Mouse (Mus musculus): Measurements from ENCODE around the gene Cadps2.

Cadps2 gene

DNA sequence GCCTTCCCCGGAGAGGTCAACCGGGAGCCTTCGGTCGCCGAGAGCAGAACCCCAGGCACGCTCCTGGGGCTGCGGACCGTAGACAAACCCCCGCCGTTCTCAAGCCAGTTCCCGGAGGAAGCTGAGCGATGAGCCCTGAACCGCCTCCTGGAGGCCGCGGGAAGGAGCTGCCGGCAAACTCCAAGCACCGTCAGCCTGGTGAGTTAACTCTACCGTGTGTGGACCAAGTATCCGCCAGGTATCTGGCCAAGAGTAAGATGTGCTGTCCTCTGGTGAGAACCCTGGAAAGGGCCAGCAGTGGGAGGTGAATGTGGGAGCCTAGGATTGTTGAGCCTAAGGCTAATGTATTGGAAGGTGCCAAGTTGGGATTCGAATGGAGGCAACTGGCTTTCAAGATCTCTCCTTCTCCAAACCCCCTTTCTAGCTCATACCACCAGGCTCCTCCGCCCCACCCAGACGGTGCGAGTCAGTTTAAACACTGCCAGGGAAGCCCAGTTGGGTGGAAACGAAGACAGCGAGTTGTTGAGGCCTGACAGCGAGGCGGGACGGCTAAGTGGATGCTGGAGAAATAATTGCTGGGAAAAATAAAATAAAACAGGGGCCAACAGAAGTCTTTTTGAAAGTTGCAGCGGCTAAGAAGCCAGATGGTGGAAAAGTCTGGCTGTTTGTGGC lies 589.5 kb downstream of the Cadps2 start:
- no peak for DNase-seq

DNA sequence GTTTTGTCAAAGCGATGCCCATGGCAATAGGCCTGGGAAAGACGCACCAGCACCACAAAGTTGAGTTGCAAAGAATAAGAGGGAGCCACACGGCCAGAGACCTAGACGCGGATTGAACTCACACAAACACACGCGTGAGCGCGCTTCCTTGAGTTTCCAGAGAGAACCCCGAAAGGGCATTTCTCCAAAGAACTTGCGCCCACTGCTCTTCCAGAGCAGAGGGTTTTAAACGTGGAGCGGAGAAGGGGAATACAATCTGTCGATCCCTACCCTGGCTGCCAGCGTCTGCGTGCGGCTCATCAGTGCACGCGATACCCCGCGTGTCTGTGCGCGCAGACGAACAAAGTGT lies 590.2 kb downstream of the Cadps2 start:
- DNase-seq, result no peak

DNA sequence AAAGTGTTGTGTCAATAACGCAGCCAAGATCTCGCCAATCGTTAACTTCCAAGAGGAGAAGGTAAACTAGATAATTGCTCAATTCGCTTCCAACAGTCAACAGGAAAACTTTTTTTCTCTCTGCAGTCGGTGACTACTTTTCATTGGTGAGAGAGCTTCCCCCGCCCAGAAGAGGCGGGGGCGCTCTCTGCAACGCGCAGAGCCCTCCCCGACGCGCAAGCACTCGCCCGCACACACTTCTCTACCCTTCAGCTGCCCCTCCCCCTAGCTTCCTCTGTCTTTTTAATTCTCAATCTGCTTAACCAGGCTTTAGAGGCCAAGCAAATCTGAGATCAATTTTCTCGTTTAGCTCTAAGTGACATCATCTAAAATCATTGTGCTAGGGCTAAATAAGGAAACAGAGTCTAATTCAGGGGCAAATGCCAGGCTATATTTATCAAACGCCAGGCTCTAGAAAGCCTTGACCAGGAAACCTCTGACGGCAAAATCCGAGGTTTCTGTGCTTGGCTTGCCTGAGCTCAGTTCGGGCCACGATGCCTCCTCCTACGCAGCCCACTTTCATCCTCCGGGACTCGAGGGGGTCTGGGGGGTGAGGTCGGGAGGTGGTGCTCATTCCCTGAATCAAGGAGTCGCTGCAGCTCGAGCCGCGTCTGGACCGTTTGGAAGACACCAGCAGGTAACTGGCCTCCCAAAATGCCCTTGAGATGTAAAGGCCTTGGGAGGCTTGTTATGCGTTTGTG lies 590.7 kb downstream of the Cadps2 start, which contains the start of gene Fezf1:
Gene Fezf1, minus strand, starts transcription at position 50 of the 740 bp plus-strand sequence.
- DNase-seq, result no peak

DNA sequence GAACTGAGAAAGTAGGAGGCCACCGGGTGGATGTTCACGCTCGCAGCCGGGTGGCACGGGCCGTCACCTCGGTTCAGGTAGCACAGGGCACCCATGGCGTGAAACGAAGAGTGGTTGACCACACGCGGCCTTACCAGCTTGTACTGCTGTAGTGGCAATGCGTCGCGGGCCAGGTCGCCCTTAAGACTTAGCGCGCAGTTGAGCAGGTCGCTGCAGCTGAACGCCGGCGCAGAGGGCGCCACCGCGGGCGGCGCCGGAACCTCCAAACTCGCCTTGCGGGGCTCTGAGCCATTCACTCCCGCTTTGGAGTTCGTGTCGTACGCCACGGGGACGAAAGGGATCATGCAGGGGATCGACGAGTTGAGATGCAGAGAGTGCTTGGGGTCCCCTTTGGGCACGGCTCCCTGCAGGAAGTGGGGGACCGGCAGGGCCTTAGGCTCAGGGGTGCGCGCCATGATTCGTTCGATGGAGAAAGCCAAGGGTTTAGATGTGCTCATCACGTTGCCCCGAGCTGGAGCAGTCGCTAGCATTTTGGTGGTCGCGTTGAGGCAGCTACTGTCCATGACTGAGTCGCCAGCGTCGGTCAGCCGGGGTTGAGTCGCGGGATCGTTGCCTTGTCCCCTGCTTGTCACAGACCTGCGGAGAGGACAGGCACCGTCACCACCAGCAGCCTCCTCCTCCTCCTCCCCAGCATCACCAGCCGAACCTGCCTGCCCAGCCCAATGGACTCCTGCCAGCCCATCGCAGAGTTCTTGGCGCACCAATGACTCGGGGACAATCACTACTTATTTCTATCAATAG lies 591.5 kb downstream of the Cadps2 start:
- DNase-seq, result no peak

DNA sequence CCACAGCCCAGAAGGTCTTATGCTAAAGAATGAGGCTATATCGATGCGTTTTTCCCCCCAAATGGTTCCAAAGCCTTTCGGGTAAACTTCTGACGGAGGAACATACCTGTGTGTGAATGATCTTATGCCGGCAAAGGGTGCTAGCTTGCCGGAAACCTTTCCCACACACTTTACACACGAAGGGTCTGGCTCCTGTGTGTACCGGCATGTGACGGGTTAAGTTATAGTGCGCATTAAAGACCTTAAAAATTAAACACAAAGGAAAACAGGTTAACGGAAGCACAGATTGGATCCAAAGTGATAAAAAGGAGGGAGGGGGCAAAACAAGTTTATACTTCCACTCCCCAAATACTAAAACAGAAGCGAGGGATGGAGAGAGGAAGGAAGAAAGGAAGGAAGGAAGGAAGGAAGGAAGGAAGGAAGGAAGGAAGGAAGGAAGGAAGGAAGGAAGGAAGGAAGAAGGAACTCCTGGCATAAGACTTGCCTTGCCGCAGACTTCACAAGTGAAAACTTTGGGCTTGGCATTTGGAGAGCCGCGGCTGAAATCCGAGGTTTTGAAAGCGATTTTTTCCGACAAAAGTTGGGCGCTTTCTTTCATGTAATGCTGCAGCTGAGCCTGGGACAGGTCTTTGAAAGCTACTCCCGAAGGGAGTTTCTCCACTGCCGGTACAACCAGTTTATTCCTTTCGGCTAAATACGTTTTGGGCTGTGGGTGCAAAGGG lies 592.3 kb downstream of the Cadps2 start:
- no peak for DNase-seq

DNA sequence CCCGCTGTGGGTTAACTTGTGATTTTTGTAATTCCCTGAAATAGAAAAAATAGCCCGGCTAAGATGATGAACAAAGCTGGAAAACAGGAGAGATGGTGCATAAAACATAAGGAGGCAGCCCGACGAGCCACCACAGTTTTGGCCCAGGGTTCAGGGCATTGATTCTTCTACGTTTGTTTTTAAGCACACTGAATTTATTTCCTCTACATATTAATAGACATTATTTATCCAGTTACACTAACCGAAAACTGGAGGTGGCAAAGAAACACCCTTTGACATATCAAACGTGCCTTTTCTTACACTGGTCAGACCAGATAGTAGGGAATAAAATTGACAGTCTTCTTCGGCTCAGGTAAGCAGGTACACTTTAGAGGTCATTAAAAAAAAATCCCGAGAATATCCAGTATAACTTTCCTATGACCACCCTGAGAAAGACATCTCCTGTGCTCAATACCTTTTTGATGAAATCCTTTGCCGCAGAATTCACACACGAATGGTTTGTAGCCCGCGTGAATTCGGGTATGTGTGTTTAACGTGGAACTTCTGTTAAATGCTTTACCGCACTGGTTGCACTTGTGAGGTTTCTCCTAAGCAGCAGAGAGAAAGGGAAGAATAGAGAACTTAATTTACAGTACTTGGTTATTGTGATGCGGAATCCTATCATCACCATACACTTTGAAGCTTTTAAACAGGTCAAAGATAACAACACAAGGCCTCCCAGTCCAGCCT lies 593.0 kb downstream of the Cadps2 start:
- DNase-seq, result no peak

DNA sequence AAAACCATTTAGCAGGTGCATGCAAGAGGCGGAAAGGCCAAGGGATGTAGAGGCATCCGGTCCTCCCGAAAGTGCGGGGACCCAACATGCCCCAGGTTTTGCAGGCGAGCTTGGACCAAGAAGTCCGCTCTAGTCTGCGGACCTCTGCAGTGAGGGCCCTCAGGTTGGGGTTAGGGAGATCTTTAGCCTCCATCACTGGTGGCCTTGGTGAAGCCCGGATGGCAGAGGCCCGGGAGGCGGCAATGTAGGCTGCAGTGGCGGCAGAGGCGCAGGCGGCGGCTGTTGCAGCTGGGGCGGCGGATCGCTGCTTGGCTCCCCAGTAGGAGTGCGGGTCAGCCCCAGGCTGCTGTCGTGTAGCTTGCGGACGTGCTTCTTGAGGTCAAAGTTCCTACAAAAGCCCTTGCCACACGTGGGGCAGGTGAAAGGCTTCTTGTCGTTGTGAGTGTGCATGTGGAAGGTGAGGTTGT lies 593.6 kb downstream of the Cadps2 start:
- DNase-seq, result no peak

DNA sequence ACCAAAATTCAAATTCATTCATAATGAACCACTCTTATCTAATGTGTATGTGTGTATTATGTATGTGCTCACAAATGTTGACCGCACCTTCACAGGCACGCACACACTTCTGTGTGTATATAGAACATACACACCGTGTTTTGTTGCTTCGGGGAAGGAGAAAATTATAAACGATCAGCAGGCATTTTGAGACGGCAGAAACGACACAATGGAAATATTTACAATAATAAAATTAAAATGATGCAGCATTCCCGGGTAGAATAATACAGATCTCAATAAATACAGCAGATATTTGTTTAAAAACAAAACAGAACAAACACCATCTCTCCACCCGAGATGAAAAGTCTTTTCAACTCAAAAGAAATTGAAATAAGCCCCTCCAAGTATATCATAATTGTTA lies 594.1 kb downstream of the Cadps2 start:
- no peak for DNase-seq

DNA sequence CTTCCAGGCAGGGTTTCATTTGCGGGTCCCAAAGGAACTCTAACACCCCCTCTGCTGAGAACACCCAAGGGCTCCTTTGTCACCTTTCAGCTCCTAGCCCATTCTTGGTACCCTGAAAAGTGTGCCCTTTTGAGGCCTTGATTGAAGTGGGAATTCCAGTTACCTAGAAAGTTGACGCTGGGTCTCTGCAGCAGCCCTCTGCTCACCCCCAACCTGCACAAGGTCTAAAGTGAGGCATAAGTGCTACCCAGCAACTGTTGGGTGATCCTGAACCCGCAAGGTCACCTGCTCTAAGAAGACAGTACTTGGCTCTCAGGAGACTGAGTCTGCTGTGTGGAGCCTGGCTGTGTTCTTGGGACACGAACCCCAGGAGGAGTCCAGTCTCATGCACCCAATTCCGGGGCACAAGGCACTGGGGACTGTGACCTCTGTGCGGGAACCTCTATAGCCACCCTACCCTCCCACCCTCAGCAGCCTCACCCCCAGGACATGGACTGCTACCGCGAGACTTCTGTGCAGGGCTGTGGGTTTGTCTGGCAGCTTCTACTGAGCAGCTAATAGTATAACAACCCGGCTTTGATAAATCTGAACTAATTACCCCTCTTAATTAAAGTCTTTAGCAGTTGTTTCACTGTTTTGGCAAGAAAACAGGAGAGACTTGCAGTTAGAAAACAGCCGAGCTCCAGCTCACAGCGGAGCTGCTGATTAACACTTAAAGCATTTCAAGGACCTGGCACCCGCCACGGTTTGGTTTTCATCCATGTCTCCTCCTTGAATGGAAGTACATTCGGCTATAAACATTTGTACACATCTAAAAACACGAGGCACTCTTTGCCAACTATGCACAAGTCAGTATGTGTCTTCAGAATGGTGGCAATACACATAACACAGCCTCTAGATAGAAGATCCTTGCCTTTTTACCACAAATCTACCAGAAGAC lies 595.1 kb downstream of the Cadps2 start:
- DNase-seq, result no peak
